Mouse (Mus musculus) stomach, adult 2 months (tissue): Measurements from ENCODE around the gene Vsig10. TPM values are rescaled to one million over a fixed set of nuclear protein-coding genes. Genes with fewer than 3 reads are reported as not detected.

Experiments used
- polyA plus RNA-seq: library from polyadenylated mRNA; depleted of rRNA; stranded (reverse); fragments of >200 nt; gene quantifications from 2 replicates; pipeline ENCODE4 v1.2.3, GENCODE M21; 2012; rRNA removed

Vsig10 gene
- polyA plus RNA-seq = 11.9 and 16.3 TPM in 2 replicates

DNA sequence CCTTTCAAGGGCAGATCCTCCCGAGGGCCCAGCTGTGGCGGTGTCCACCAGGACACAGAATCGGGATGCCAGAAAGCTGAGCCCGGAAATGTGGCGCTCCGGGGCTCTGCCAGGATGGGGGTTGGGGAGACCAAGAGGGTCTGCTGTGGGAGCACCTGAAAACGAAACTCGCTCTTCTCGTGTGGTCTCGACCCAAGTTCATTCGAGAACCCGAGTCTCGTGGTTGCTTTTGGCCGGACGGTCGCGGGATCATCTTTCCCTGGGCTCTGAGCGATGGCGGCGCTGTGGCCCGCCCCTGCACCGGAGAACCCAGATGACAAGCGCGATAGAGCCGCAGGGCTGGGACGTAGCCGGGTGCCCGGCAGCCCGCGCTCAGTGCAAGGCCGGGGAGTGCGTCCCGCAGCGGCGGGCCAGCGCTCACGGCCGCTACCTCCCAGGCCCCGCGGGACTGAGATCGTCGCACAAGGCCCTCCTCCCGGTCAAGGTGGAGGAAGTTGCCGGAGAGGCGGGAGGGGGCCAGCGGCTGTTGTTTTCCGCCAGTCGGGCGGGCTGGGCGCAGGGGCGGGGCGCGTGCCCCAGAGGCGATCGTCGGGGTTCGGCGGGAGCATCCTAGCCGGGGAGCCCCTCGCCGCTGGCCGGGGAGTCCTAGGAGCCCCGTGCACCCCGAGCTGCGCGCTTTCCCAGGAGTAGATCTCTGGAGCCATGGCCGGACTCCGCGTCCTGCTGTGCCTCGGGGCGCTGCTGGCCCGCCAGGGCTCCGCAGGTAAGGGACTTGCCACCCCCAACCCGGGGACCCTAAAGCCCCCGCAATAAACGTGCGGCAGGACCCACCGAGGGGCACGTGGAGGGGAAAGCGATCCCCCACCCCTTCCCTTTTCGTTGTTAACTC is at the start of gene Vsig10:
Gene Vsig10 (plus strand): TSS at position 343 of the 889 bp plus-strand sequence.

DNA sequence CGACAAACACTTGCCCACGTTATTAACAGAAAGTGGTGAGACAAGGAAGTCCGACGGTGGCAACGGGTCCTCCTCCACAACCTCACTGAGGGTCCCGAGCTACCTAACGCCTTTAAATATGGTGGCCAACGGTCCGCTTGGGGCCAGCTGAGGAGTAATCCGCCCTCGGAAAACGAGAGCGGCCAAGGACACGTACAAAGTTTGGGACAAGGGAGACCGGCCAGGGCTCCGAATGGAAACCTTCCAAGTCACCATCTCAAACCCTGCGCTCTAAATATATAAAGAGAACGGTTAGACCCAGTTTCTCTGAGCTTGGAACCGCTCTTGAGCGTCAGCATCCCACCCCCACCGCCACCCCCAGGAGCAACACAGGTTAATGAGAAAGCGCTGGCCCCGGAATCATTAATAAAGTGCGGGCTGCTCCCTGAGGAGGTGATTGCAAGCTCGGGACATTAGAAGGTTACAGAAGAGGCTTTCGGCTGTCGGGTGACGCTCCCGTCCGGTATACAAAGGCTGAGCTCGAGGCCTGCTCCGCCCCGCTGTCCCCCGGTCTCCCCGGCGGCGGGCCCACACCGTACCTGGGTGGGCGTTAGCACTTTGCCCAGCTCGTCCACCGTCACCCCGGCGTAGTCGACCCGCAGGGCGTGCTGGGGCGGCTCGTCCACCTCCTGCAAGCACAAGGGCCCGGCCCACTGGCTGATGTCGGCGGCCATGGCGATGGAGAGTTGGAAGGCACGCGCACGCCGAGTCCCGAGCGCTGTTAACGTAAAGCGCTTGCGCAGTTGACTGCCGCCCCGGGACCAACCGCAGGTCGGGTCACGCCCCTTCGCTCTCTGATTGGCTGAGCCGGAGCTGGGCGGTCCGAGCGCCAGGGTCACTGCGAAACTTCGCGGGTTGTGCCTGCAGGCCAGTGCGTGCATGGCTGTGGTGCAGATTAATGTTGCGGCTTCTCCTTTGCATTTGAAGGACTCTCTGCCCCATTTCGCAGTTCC is 31.8 kb upstream of the Vsig10 start, which contains the start of gene Pebp1:
Gene Pebp1 (minus strand): TSS at position 795 of the 992 bp plus-strand sequence.

GRCm38 (mm10) chr5:117357129-117357477 is 38.2 kb downstream of the Vsig10 start, which contains the start of gene Wsb2:
Gene Wsb2 (plus strand): TSS chr5:117357304.

GRCm38 (mm10) chr5:117388877-117389276 is 70.0 kb downstream of the Vsig10 start, which contains the start of gene Rfc5:
Gene Rfc5 (minus strand): TSS chr5:117389047.

Other genes with a start within 250 kb of the Vsig10 start
- gene Suds3, start 203.0 kb upstream of the Vsig10 start, polyA plus RNA-seq = 30.4 and 32.5 TPM in 2 replicates
- gene Taok3, start 199.0 kb upstream of the Vsig10 start, polyA plus RNA-seq = 5.2 and 7.1 TPM in 2 replicates
- gene Pebp1, start 31.5 kb upstream of the Vsig10 start, polyA plus RNA-seq = 275 and 607 TPM in 2 replicates
- gene Wsb2, start 38.2 kb downstream of the Vsig10 start, polyA plus RNA-seq = 61.3 and 79.8 TPM in 2 replicates
- gene Rfc5, start 70.0 kb downstream of the Vsig10 start, polyA plus RNA-seq = 6.5 and 9.4 TPM in 2 replicates
- gene Ksr2, start 94.9 kb downstream of the Vsig10 start, polyA plus RNA-seq = 0.05 and 0.11 TPM in 2 replicates